Mouse (Mus musculus): ENCODE results near the gene Foxi3.

Gene Foxi3

DNA sequence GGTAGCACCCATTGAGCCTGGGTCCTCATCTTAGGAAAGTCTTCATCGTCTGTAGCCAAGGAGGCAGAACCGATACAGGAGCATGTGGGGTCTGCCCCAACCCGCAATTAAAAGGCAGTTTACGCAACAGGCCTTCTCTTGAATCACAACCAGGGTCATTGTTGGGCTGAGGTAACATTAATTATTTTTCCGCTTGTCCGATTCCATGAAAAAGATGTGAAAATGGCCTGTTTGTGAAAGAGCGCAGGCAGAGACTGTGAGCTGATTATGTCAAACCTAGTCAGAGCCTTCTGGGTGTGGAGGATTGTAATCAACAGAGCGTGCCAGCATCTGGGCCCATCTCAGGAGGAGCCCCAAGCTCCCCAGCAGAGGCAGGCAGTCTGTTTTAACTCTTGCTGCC is 30.4 kb downstream of the Foxi3 start:
- DNase-seq (ENCODE audit: low read depth, low spot score): no peak

DNA sequence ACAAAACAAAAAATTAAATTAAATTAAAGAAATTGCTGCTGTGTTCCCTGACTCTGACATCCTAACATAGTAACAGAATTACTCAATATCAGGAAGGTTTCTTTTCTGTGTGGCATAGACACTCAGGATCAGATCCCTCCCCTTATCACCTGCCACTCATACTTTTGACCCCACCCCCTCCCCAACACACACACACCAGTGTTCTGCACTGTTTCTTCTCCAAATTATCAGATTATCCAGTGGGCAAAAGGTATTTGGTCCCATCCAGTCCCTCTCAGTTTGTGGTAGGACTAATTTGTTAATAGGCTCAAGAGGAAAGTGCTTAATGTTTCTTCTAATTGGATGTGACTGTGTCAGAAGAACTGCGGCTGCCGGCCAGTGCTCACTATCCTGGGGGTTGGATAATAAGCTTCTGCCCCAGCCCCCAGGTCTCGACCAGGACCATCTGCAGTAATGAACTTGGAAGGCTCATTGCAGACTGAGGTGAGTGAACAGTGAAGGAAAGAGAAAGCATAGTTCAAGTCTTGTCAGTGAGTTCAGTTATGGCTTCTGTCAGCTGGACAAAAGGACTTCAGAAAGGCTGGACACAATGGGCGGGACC is 39.9 kb downstream of the Foxi3 start:
- DNase-seq (ENCODE audit: low read depth, low spot score): no peak

DNA sequence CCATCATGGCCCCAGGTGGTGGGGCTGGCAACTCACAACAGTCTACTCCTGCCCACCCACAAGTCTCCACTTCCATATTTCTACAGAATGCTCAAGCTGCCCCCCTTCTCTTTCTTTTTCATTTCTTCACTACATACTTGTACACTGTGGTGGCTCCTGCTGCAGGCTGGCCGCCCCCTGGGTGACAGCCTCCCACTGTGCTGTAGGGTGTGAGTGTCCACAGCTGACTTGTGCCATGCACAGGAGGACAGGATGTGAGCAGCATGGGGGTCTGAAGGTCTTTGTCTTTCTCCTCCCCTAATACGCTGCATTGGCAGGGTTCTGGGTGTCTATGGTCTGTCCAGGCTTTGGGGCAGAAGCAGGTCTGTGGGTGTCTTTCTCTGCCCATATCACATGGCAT is 46.3 kb downstream of the Foxi3 start:
- DNase-seq (ENCODE audit: low read depth, low spot score): no peak

DNA sequence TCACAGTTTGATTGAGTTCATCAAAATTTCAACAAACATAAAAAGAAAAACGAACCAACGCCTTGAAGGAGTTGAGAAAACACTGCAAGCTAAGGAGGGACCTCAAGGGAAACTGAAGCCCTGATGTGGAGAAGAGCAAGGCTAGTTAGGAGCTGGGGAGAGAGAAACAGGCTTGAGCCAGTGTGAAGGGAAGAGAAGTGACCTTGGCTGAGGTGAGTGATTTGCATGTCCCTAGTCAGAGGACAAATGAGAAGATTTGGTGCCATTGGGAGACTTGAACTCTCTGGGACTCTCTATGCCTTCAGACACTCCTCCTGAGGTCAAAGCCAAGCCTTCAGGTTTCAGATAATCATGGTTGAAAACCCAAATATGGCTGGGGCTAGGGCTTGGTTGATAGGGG is 47.8 kb downstream of the Foxi3 start:
- no peak for DNase-seq (ENCODE audit: low read depth, low spot score)
